Mouse (Mus musculus) cortical plate, adult 2 months (tissue): ENCODE results near the gene Prph2.

Experiments used
- CTCF ChIP-seq: fragments of 200-500 bp; IDR thresholded peaks from 2 replicates; pipeline ENCODE4 v1.5.1; 2011; ENCODE audit warnings: mild to moderate bottlenecking, control low read depth, low read length; ENCODE audit not compliant: insufficient read depth; ENCODE audit errors: extremely low read depth
- POLR2A ChIP-seq: fragments of 200-500 bp; IDR thresholded peaks from 2 replicates; pipeline ENCODE4 v1.6.1; 2011; ENCODE audit warnings: mild to moderate bottlenecking, low read length, control low read depth; ENCODE audit not compliant: insufficient read depth; ENCODE audit errors: extremely low read depth

DNA sequence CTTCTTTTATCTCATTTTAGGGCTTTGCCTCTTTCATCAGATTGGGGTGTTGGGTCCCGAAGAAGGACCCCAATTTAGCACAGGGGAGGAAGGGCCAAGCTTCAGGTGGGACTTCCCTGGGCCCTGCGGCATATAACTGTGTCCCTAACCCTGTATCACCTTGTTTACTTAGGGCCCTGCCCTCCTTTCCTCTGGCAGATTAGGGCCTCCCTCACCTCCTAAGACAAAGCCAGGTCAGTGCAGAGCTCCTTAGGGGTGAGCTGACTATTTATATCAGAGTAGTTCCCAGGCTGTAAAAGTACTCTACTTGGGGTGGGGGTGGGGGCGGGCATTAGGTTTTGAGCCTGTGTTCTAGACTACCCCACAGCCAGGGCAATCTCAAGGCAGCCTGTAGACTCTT is 4.9 kb downstream of the Prph2 start:
- TF ChIP-seq CTCF = no peak
- TF ChIP-seq POLR2A = no peak
